Mouse (Mus musculus) MEL (cell line): ENCODE measurements around the gene Tfam. TPM values are rescaled to one million over a fixed set of nuclear protein-coding genes. Genes with fewer than 3 reads are reported as not detected.

Experiments used
- DNase-seq: peaks from one replicate; pipeline ENCODE4 v3.0.0; 2011; ENCODE audit warnings: low read depth, low spot score
- H3K27ac ChIP-seq: 2 replicates; pipeline ENCODE4 v1.5.1; 2012; ENCODE audit warnings: low read depth, mild to moderate bottlenecking, control low read depth, low read length, moderate library complexity; ENCODE audit not compliant: control insufficient read depth
- H3K27me3 ChIP-seq, 2 experiments: fragments of 150-350 bp in 1 of 2; sonication (generic) in 1 of 2; 2 replicates each; pipeline ENCODE4 v1.6.1; 2012; ENCODE audit warnings: low read length in 2 of 2, mild to moderate bottlenecking in 2 of 2, improper control_type of control experiment in 1 of 2, moderate library complexity in 1 of 2; ENCODE audit not compliant: insufficient read depth in 2 of 2, control insufficient read depth in 1 of 2
- H3K36me3 ChIP-seq, 2 experiments: 2 replicates each; pipeline ENCODE4 v1.6.1; 2012 to 2014; ENCODE audit warnings: low read length in 2 of 2, improper control_type of control experiment in 1 of 2, inconsistent platforms in 1 of 2, mild to moderate bottlenecking in 1 of 2; ENCODE audit not compliant: insufficient read depth in 2 of 2, control insufficient read depth in 1 of 2
- H3K4me1 ChIP-seq, 2 experiments: fragments of 150-350 bp in 1 of 2; sonication (generic) in 1 of 2; 2 replicates each; pipeline ENCODE4 v1.6.1; 2012; ENCODE audit warnings: low read length in 2 of 2, improper control_type of control experiment in 1 of 2, mild to moderate bottlenecking in 1 of 2; ENCODE audit not compliant: insufficient read depth in 2 of 2, control insufficient read depth in 1 of 2
- H3K4me3 ChIP-seq, 2 experiments: fragments of 150-350 bp in 1 of 2; sonication (generic) in 1 of 2; 2 replicates each; pipeline ENCODE4 v1.5.1; 2012; ENCODE audit warnings: low read depth in 2 of 2, low read length in 2 of 2, mild to moderate bottlenecking in 2 of 2, moderate library complexity in 2 of 2, control low read depth in 1 of 2, improper control_type of control experiment in 1 of 2; ENCODE audit not compliant: control insufficient read depth in 1 of 2, insufficient read depth in 1 of 2
- H3K79me2 ChIP-seq: 2 replicates; pipeline ENCODE4 v1.6.1; 2012; ENCODE audit warnings: mild to moderate bottlenecking, low read length, moderate library complexity; ENCODE audit not compliant: control insufficient read depth, poor library complexity, insufficient read depth
- H3K9ac ChIP-seq: 2 replicates; pipeline ENCODE4 v1.6.1; 2012; ENCODE audit warnings: low read depth, mild to moderate bottlenecking, control low read depth, low read length, moderate library complexity; ENCODE audit not compliant: control insufficient read depth, poor library complexity, severe bottlenecking
- H3K9me3 ChIP-seq: fragments of 150-350 bp; sonication (generic); replicated peaks from 2 replicates; pipeline ENCODE4 v1.6.1; 2012; ENCODE audit warnings: mild to moderate bottlenecking, low read length, improper control_type of control experiment, moderate library complexity; ENCODE audit not compliant: insufficient read depth
- BHLHE40 ChIP-seq: IDR thresholded peaks from 2 replicates; pipeline ENCODE4 v1.6.1; 2012; ENCODE audit warnings: low read depth, mild to moderate bottlenecking, inconsistent platforms, low read length, improper control_type of control experiment, borderline replicate concordance
- CHD1 ChIP-seq: IDR thresholded peaks from 2 replicates; pipeline ENCODE4 v1.6.1; 2012; ENCODE audit warnings: low read depth, mild to moderate bottlenecking, inconsistent platforms, low read length, improper control_type of control experiment
- CHD2 ChIP-seq: IDR thresholded peaks from 2 replicates; pipeline ENCODE4 v1.6.1; 2011; ENCODE audit warnings: low read length, improper control_type of control experiment
- CTCF ChIP-seq, 3 experiments: IDR thresholded peaks in 2 of 3; conservative IDR thresholded peaks in 1 of 3; 2 replicates each; pipeline ENCODE4 v1.5.1; 2011 to 2012; ENCODE audit warnings: low read length in 3 of 3, low read depth in 2 of 3, mild to moderate bottlenecking in 2 of 3, improper control_type of control experiment in 1 of 3, inconsistent platforms in 1 of 3, mixed read lengths in 1 of 3, moderate library complexity in 1 of 3; ENCODE audit not compliant: control insufficient read depth in 1 of 3, insufficient read depth in 1 of 3, poor library complexity in 1 of 3, severe bottlenecking in 1 of 3
- ELF1 ChIP-seq: IDR thresholded peaks from 2 replicates; pipeline ENCODE4 v1.6.1; 2014; ENCODE audit warnings: low read depth, mild to moderate bottlenecking, inconsistent platforms, low read length, improper control_type of control experiment, moderate library complexity
- GATA1 ChIP-seq: IDR thresholded peaks from 2 replicates; pipeline ENCODE4 v1.6.1; 2011; ENCODE audit warnings: low read depth, low read length, improper control_type of control experiment
- HCFC1 ChIP-seq: IDR thresholded peaks from 2 replicates; pipeline ENCODE4 v1.6.1; 2012; ENCODE audit warnings: low read depth, mild to moderate bottlenecking, inconsistent platforms, low read length, improper control_type of control experiment, moderate library complexity
- JUND ChIP-seq: IDR thresholded peaks from 2 replicates; pipeline ENCODE4 v1.6.1; 2011; ENCODE audit warnings: low read depth, mild to moderate bottlenecking, improper control_type of control experiment, low read length
- KAT2A ChIP-seq: conservative IDR thresholded peaks from 2 replicates; pipeline ENCODE4 v1.6.1; 2012; ENCODE audit warnings: low read depth, low read length, improper control_type of control experiment, inconsistent platforms
- MAFK ChIP-seq: IDR thresholded peaks from 2 replicates; pipeline ENCODE4 v1.6.1; 2011; ENCODE audit warnings: low read depth, mild to moderate bottlenecking, low read length, improper control_type of control experiment, borderline replicate concordance
- MAX ChIP-seq: IDR thresholded peaks from 2 replicates; pipeline ENCODE4 v1.6.1; 2011; ENCODE audit warnings: low read length, improper control_type of control experiment
- MAZ ChIP-seq: IDR thresholded peaks from 2 replicates; pipeline ENCODE4 v1.6.1; 2012; ENCODE audit warnings: low read depth, mild to moderate bottlenecking, inconsistent platforms, low read length, improper control_type of control experiment
- MEF2A ChIP-seq: IDR thresholded peaks from 2 replicates; pipeline ENCODE4 v1.6.1; 2014; ENCODE audit warnings: low read depth, mild to moderate bottlenecking, inconsistent platforms, low read length, improper control_type of control experiment; ENCODE audit not compliant: poor library complexity, insufficient replicate concordance, severe bottlenecking; ENCODE audit errors: extremely low read depth
- MYB ChIP-seq: IDR thresholded peaks from 2 replicates; pipeline ENCODE4 v1.6.1; 2011; ENCODE audit warnings: mild to moderate bottlenecking, low read depth, low read length, improper control_type of control experiment
- MYC ChIP-seq: IDR thresholded peaks from 2 replicates; pipeline ENCODE4 v1.6.1; 2011; ENCODE audit warnings: low read depth, mild to moderate bottlenecking, low read length, improper control_type of control experiment, moderate library complexity
- NRF1 ChIP-seq: IDR thresholded peaks from 2 replicates; pipeline ENCODE4 v1.6.1; 2014; ENCODE audit warnings: low read depth, mild to moderate bottlenecking, inconsistent platforms, low read length, improper control_type of control experiment, moderate library complexity; ENCODE audit not compliant: poor library complexity, insufficient read depth, severe bottlenecking
- POLR2A ChIP-seq, 2 experiments: IDR thresholded peaks; 2 replicates each; pipeline ENCODE4 v1.6.1; 2011 to 2012; ENCODE audit warnings: low read length in 2 of 2, mild to moderate bottlenecking in 2 of 2, control low read depth in 1 of 2, improper control_type of control experiment in 1 of 2, low read depth in 1 of 2, moderate library complexity in 1 of 2; ENCODE audit not compliant: control insufficient read depth in 1 of 2, insufficient read depth in 1 of 2, poor library complexity in 1 of 2
- POLR2AphosphoS2 ChIP-seq: IDR thresholded peaks from 2 replicates; pipeline ENCODE4 v1.6.1; 2011; ENCODE audit warnings: low read length, improper control_type of control experiment
- RAD21 ChIP-seq: IDR thresholded peaks from 2 replicates; pipeline ENCODE4 v1.6.1; 2011; ENCODE audit warnings: mild to moderate bottlenecking, low read depth, low read length, improper control_type of control experiment
- TAL1 ChIP-seq: IDR thresholded peaks from 2 replicates; pipeline ENCODE4 v1.6.1; 2012; ENCODE audit warnings: mild to moderate bottlenecking, inconsistent platforms, low read length, moderate library complexity, mixed read lengths
- TBP ChIP-seq: IDR thresholded peaks from 2 replicates; pipeline ENCODE4 v1.8.0; 2011; ENCODE audit warnings: low read depth, low read length, improper control_type of control experiment
- TCF12 ChIP-seq: IDR thresholded peaks from 2 replicates; pipeline ENCODE4 v1.6.1; 2014; ENCODE audit warnings: low read depth, mild to moderate bottlenecking, inconsistent platforms, low read length, improper control_type of control experiment, moderate library complexity
- UBTF ChIP-seq: IDR thresholded peaks from 2 replicates; pipeline ENCODE4 v1.6.1; 2012; ENCODE audit warnings: low read depth, mild to moderate bottlenecking, inconsistent platforms, low read length, improper control_type of control experiment, moderate library complexity, borderline replicate concordance; ENCODE audit not compliant: insufficient read depth
- USF2 ChIP-seq, 2 experiments: IDR thresholded peaks; 2 replicates each; pipeline ENCODE4 v1.6.1; 2011 to 2012; ENCODE audit warnings: improper control_type of control experiment in 2 of 2, low read length in 2 of 2, borderline replicate concordance in 1 of 2, inconsistent platforms in 1 of 2, low read depth in 1 of 2, mild to moderate bottlenecking in 1 of 2; ENCODE audit not compliant: insufficient read depth in 1 of 2
- ZMIZ1 ChIP-seq: IDR thresholded peaks from 2 replicates; pipeline ENCODE4 v1.6.1; 2012; ENCODE audit warnings: low read depth, mild to moderate bottlenecking, inconsistent platforms, low read length, improper control_type of control experiment, moderate library complexity
- polyA plus RNA-seq, 2 experiments: library from polyadenylated mRNA; stranded (reverse) in 1 of 2; unstranded in 1 of 2; fragments of >175 nt in 1 of 2; fragments of >200 nt in 1 of 2; gene quantifications; 2 replicates each; pipeline versions ENCODE4 v1.2.1 to v1.2.4; 2012; ENCODE audit warnings: low replicate concordance in 2 of 2, low read depth in 1 of 2; ENCODE audit not compliant: insufficient read length in 2 of 2, insufficient read depth in 1 of 2, missing spikeins in 1 of 2
- total RNA-seq: library from RNA; depleted of rRNA; stranded (reverse); fragments of 300-350 nt; gene quantifications from 2 replicates; pipeline ENCODE4 v1.2.3, GENCODE M21; 2012

Gene Tfam
- total and polyA plus RNA-seq, 3 experiments: 55.9 to 97.8 (median 76.4) TPM

- Histone ChIP-seq H3K9ac (no peak overlapping the region), H3K36me3 (0 out of 4 replicates have a peak, but pooled peaks cover 0 to 2% of the 10 kb centered on the region in 2 experiments), H3K9me3 (no peaks in the 10 kb centered on the region), H3K4me3 (no peak overlapping the region), H3K27me3 (no peaks in the 10 kb centered on the region), H3K79me2 (no peaks in the 10 kb centered on the region), H3K4me1 (no peaks in the 10 kb centered on the region), H3K27ac (no peak overlapping the region)
- DNase-seq: no peak
- TF ChIP-seq TCF12 (no peak), POLR2A (IDR thresholded peaks at IDR 0.05; ENCODE audit: control insufficient read depth in 1 of 2, insufficient read depth in 1 of 2, low read depth in 1 of 2, low read length in 2 of 2, poor library complexity in 1 of 2) (no peak), MAX (no peak), TAL1 (no peak), MAZ (no peak), RAD21 (no peak), UBTF (no peak), BHLHE40 (no peak), MAFK (no peak), ZMIZ1 (no peak)
Measured at GRCm38 (mm10) chr10:71181091-71181490, 57.0 kb downstream of the Tfam start.

GRCm38 (mm10) chr10:71180057-71180456 is 58.0 kb downstream of the Tfam start:
- TF ChIP-seq MAZ (no peak), MYB (no peak), HCFC1 (no peak), MYC (no peak), CTCF (IDR thresholded peaks at IDR 0.05 in 2 of 3, conservative IDR thresholded peaks at IDR 0.05 in 1 of 3; ENCODE audit: control insufficient read depth in 1 of 3, insufficient read depth in 1 of 3, low read depth in 2 of 3, low read length in 3 of 3, poor library complexity in 1 of 3, severe bottlenecking in 1 of 3) (peak in 2 of 3 experiments; percentile 13 to 30; a peak in 3 of 6 replicates)
- H3K9ac ChIP-seq: no peak overlapping the region
- H3K27me3 ChIP-seq: no peaks in the 10 kb centered on the region
- no peaks in the 10 kb centered on the region for H3K9me3 ChIP-seq
- H3K79me2 ChIP-seq: no peaks in the 10 kb centered on the region
- H3K36me3 ChIP-seq: 0 out of 4 replicates have a peak, but pooled peaks cover 0 to 2% of the 10 kb centered on the region in 2 experiments
- H3K4me3 ChIP-seq: no peak overlapping the region
- peak; percentile 2 for DNase-seq
- H3K27ac ChIP-seq: no peak overlapping the region
- H3K4me1 ChIP-seq: no peaks in the 10 kb centered on the region

- no peak for DNase-seq
- Histone ChIP-seq H3K27ac (no peak overlapping the region), H3K4me3 (no peak overlapping the region)
- TF ChIP-seq UBTF (no peak), CHD1 (no peak), TAL1 (no peak), HCFC1 (no peak), TBP (no peak), ZMIZ1 (no peak), KAT2A (no peak), MEF2A (no peak), BHLHE40 (no peak), NRF1 (no peak), GATA1 (no peak), ELF1 (no peak), MYC (no peak), POLR2AphosphoS2 (no peak), USF2 (IDR thresholded peaks at IDR 0.05; ENCODE audit: borderline replicate concordance in 1 of 2, insufficient read depth in 1 of 2, low read depth in 1 of 2, low read length in 2 of 2) (no peak), MAX (no peak), POLR2A (IDR thresholded peaks at IDR 0.05; ENCODE audit: control insufficient read depth in 1 of 2, insufficient read depth in 1 of 2, low read depth in 1 of 2, low read length in 2 of 2, poor library complexity in 1 of 2) (no peak), JUND (no peak), CHD2 (no peak)
- TF ChIP-seq, all 39 proteins: peak for 0
- Histone ChIP-seq H3K36me3 (no peaks in the 10 kb centered on the region), H3K27me3 (no peaks in the 10 kb centered on the region), H3K9ac (no peak overlapping the region), H3K9me3 (no peaks in the 10 kb centered on the region), H3K79me2 (no peaks in the 10 kb centered on the region), H3K4me1 (no peaks in the 10 kb centered on the region)
Measured at GRCm38 (mm10) chr10:71177201-71177600, 60.9 kb downstream of the Tfam start.
